Mouse (Mus musculus) heart, embryonic 13.5 days (tissue): Measurements from ENCODE around the gene Gpr146. TPM values are rescaled to one million over a fixed set of nuclear protein-coding genes. Genes with fewer than 3 reads are reported as not detected.
A peak's percentile ranks its signal among the peaks of the same experiment; 100 is the strongest.

ENCODE experiments used
- microRNA counts: library from miRNA; unstranded; fragments of <30 nt; microRNA quantifications from one replicate; lab custom pipeline; 2016
- microRNA-seq: library from miRNA; unstranded; fragments of <30 nt; microRNA quantifications from one replicate; pipeline ENCODE4, GENCODE M21; 2016
- polyA plus RNA-seq: library from polyadenylated mRNA; unstranded; fragments of >200 nt; fragmentation: Nextera tagmentation; extraction: Ambion mirVana; gene quantifications from 2 replicates; pipeline ENCODE4 v1.2.1, GENCODE M21; 2015

The Gpr146 gene
- polyA plus RNA-seq, 1 experiment from 2014 or later, result 7.0 TPM

MicroRNAs encoded within 50 kb of the gene (microRNA counts, 519-probe panel; counts per million panel counts)
- microRNA mmu-miR-339-3p (lab: Ali Mortazavi, UCI), result 209 counts per million, percentile 61 among the panel's probes with 10 or more counts
- 209 counts per million, percentile 61 among the panel's probes with 10 or more counts for microRNA mmu-miR-339-5p (lab: Ali Mortazavi, UCI)

Small RNA genes lying within 50 kb of the gene (microRNA-seq; reads per million reads assigned to microRNA genes)
- gene Mir339, result 483 reads per million, percentile 74 among the genes with 10 or more reads in this experiment

Other genes with a start within 250 kb of the Gpr146 start
- 9.4 and 11.5 TPM in 2 replicates for gene Prkar1b, start 227.7 kb upstream of the Gpr146 start, polyA plus RNA-seq
- 5.6 and 5.8 TPM in 2 replicates for gene Dnaaf5, start 227.5 kb upstream of the Gpr146 start, polyA plus RNA-seq
- 31.2 and 32.9 TPM in 2 replicates for gene Sun1, start 177.1 kb upstream of the Gpr146 start, polyA plus RNA-seq
- gene Get4, start 125.4 kb upstream of the Gpr146 start, polyA plus RNA-seq, result 127 and 149 TPM in 2 replicates
- gene Adap1, start 52.1 kb upstream of the Gpr146 start, polyA plus RNA-seq, result 0.70 and 1.0 TPM in 2 replicates
- gene Cox19, start 26.3 kb upstream of the Gpr146 start, polyA plus RNA-seq, result 68.4 and 75.8 TPM in 2 replicates
- gene Cyp2w1, start 25.1 kb upstream of the Gpr146 start, polyA plus RNA-seq, result not detected in 2 replicates
- gene C130050O18Rik, start 27.6 kb downstream of the Gpr146 start, polyA plus RNA-seq, result 0.24 and 0.34 TPM in 2 replicates
- 0.90 and 1.2 TPM in 2 replicates for gene Gper1, start 45.5 kb downstream of the Gpr146 start, polyA plus RNA-seq
- gene 3110082I17Rik, start 82.8 kb downstream of the Gpr146 start, polyA plus RNA-seq, result 21.4 and 22.4 TPM in 2 replicates
- 8.2 and 10.1 TPM in 2 replicates for gene Zfand2a, start 106.9 kb downstream of the Gpr146 start, polyA plus RNA-seq
- not detected in 2 replicates for gene Uncx, start 165.8 kb downstream of the Gpr146 start, polyA plus RNA-seq